In the genomic region with DNA sequence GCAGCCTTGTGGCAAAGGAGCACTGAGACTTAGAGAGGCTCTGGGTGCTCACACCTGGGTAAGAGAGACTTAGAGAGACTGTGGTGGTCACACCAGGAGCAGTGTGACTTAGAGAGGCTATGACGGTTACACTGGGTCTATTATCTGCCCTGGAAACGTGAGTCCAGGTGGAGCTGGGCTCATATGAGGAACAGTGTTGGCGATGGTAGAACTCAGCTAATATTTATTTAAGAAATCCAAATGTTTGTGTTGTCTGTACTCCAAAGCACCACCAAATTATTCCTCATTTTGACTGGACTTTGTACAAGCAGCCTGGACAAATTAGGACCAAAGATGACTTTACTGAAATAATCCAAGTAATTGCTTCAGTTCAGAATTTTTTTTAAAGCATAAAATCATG, we compare ENCODE assay signal across 12 mouse cellular contexts.
"Had no signal": no experiment of that assay in that cellular context is flagged by ENCODE, and none has a peak within 500 bp of the region (broad histone marks: within the 10 kb centered on the region; RNA-seq: fewer than 3 reads in every experiment).

No protein-coding gene starts in this region.

- H3K4me3 ChIP-seq: intestine, embryonic 15.5 days; kidney, embryonic 15.5 days; limb, embryonic 13.5 days; lung, embryonic 15.5 days had no signal

- H3K36me3 ChIP-seq: intestine, embryonic 15.5 days; kidney, embryonic 15.5 days; limb, embryonic 13.5 days; lung, embryonic 15.5 days had no signal

- H3K4me2 ChIP-seq: intestine, embryonic 15.5 days; kidney, embryonic 15.5 days; limb, embryonic 13.5 days; lung, embryonic 15.5 days had no signal

- H3K9ac ChIP-seq: intestine, embryonic 15.5 days; kidney, embryonic 15.5 days; limb, embryonic 13.5 days; liver, embryonic 14.5 days; lung, embryonic 15.5 days had no signal

- ATAC-seq: intestine, embryonic 15.5 days had no signal

- H3K27ac ChIP-seq: intestine, embryonic 15.5 days; kidney, embryonic 15.5 days; limb, embryonic 13.5 days; liver, embryonic 14.5 days; lung, embryonic 15.5 days had no signal

- DNase-seq: kidney, adult 2 months; kidney, postnatal 14 days; left cerebral cortex, postnatal 4 days; lung, postnatal 14 days; right cerebral cortex, adult 18-20 months; right cerebral cortex, postnatal 25 days; thymus, postnatal 36 days had no signal

- H3K4me1 ChIP-seq: intestine, embryonic 15.5 days; kidney, embryonic 15.5 days; limb, embryonic 13.5 days; lung, embryonic 15.5 days had no signal

- H3K27me3 ChIP-seq: intestine, embryonic 15.5 days; lung, embryonic 15.5 days had no signal

- H3K9me3 ChIP-seq: intestine, embryonic 15.5 days; kidney, embryonic 15.5 days; limb, embryonic 13.5 days; lung, embryonic 15.5 days had no signal
